Mouse (Mus musculus) C2C12 (cell line): Measurements from ENCODE around the gene Ccl6.

ENCODE experiments used
- CEBPB ChIP-seq: IDR thresholded peaks from one replicate; pipeline ENCODE4 v1.6.1; 2011; ENCODE audit warnings: low read depth, mild to moderate bottlenecking, control low read depth, moderate library complexity
- CTCF ChIP-seq: IDR thresholded peaks from one replicate; pipeline ENCODE4 v1.5.1; 2011; ENCODE audit not compliant: control insufficient read depth, insufficient read depth, insufficient read length
- FOSL1 ChIP-seq: IDR thresholded peaks from one replicate; pipeline ENCODE4 v1.8.0; 2011; ENCODE audit warnings: mild to moderate bottlenecking, low read length; ENCODE audit not compliant: poor library complexity, insufficient read depth, severe bottlenecking
- MAX ChIP-seq: IDR thresholded peaks from one replicate; pipeline ENCODE4 v1.6.1; 2011; ENCODE audit warnings: mild to moderate bottlenecking, control low read depth
- MYOD1 ChIP-seq: IDR thresholded peaks from one replicate; pipeline ENCODE4 v1.6.1; 2011; ENCODE audit warnings: low read depth; ENCODE audit not compliant: control insufficient read depth, insufficient read length
- MYOG ChIP-seq: IDR thresholded peaks from one replicate; pipeline ENCODE4 v1.6.1; 2011; ENCODE audit not compliant: control insufficient read depth, insufficient read length; ENCODE audit errors: extremely low read depth
- USF1 ChIP-seq: IDR thresholded peaks from one replicate; pipeline ENCODE4 v1.6.1; 2011; ENCODE audit warnings: low read depth, mild to moderate bottlenecking, control low read depth, moderate library complexity

DNA sequence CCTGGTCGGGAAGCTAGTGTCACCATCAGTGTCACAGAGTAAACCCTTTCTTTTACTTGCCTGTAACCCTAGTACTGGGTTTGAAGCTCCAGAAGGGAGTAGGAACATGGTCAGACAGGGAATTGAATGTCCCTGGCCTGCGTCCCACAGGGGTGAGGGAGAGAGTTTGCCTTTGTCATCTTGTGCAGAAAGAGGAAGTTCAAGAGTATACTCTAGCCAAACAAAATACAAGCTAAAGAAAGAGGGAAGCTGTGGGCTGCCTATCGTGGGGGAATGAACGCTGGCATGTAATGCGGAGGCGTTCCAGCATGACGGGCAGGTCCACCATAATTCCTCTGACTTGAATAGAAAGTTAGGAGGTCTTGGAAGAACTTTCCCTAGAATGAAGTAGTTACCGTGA, 20.7 kb downstream of the Ccl6 start:
- TF ChIP-seq USF1: no peak
- no peak for TF ChIP-seq CTCF
- TF ChIP-seq CEBPB: no peak
- no peak for TF ChIP-seq MYOG
- TF ChIP-seq MAX: no peak
- TF ChIP-seq MYOD1: no peak
- TF ChIP-seq FOSL1: no peak
